Mouse (Mus musculus) liver, embryonic 13.5 days (tissue): ENCODE data around the gene Sds. TPM values are rescaled to one million over a fixed set of nuclear protein-coding genes. Genes with fewer than 3 reads are reported as not detected.

ENCODE experiments used
- ATAC-seq: fragments of 200-750 bp; cut with Nextera tagmentation; 2 replicates; pipeline ENCODE4 v1.8.0; 2017; ENCODE audit warnings: low read depth, mild to moderate bottlenecking, moderate number of reproducible peaks, moderate library complexity
- DNase-seq: peaks from one replicate; pipeline ENCODE4 v3.0.0; 2022
- H3K27ac ChIP-seq: fragments of 300-500 bp; sonication (generic); 2 replicates; pipeline ENCODE4 v1.5.1; 2015; ENCODE audit warnings: moderate library complexity, mild to moderate bottlenecking, inconsistent platforms
- H3K27me3 ChIP-seq: fragments of 300-500 bp; sonication (generic); 2 replicates; pipeline ENCODE4 v1.6.1; 2015; ENCODE audit warnings: mild to moderate bottlenecking, inconsistent platforms
- H3K36me3 ChIP-seq: fragments of 300-500 bp; sonication (generic); 2 replicates; pipeline ENCODE4 v1.6.1; 2015; ENCODE audit warnings: mild to moderate bottlenecking, inconsistent platforms
- H3K4me1 ChIP-seq: fragments of 300-500 bp; sonication (generic); replicated peaks from 2 replicates; pipeline ENCODE4 v1.6.1; 2015; ENCODE audit warnings: inconsistent platforms
- H3K4me2 ChIP-seq: fragments of 300-500 bp; sonication (generic); 2 replicates; pipeline ENCODE4 v1.6.1; 2015; ENCODE audit warnings: inconsistent platforms, mild to moderate bottlenecking, moderate library complexity
- H3K4me3 ChIP-seq: fragments of 300-500 bp; sonication (generic); replicated peaks from 2 replicates; pipeline ENCODE4 v1.5.1; 2015; ENCODE audit warnings: mild to moderate bottlenecking, inconsistent platforms
- H3K9ac ChIP-seq: fragments of 300-500 bp; sonication (generic); 2 replicates; pipeline ENCODE4 v1.6.1; 2015; ENCODE audit warnings: mild to moderate bottlenecking, inconsistent platforms
- H3K9me3 ChIP-seq: fragments of 300-500 bp; sonication (generic); replicated peaks from 2 replicates; pipeline ENCODE4 v1.6.1; 2016; ENCODE audit warnings: inconsistent platforms
- WGBS: fragments of 180-500 bp; shearing (Covaris S2); methylation state at CpG from one replicate; pipeline ENCODE4 v1.1.7; 2015; ENCODE audit not compliant: insufficient replicate concordance; 5-methylcytosine and 5-hydroxymethylcytosine counted together
- polyA plus RNA-seq: library from polyadenylated mRNA; unstranded; fragments of >200 nt; fragmentation: Nextera tagmentation; extraction: Ambion mirVana; gene quantifications from 2 replicates; pipeline ENCODE4 v1.2.1, GENCODE M21; 2015

Sds gene
- polyA plus RNA-seq, 1 experiment from 2014 or later, result not detected

GRCm38 (mm10) chr5:120505781-120506180 is 29.5 kb downstream of the Sds start:
- Histone ChIP-seq H3K4me2 (peak overlapping the region; percentile 32), H3K9ac (no peak overlapping the region), H3K27me3 (no peaks in the 10 kb centered on the region), H3K27ac (no peak overlapping the region), H3K4me3 (no peak overlapping the region), H3K4me1 (peaks cover 35% of the 10 kb centered on the region), H3K9me3 (no peaks in the 10 kb centered on the region), H3K36me3 (no peaks in the 10 kb centered on the region)
- no peak for DNase-seq
- WGBS, result 56% methylated on average over 9 of the region's 9 CpGs
- no peak for ATAC-seq

- no peak for DNase-seq
Measured at GRCm38 (mm10) chr5:120506490-120506889, 30.2 kb downstream of the Sds start.

GRCm38 (mm10) chr5:120507311-120507710 is 31.0 kb downstream of the Sds start:
- DNase-seq (no peak), ATAC-seq (no peak)
- Histone ChIP-seq H3K4me3 (no peak overlapping the region), H3K4me2 (no peak overlapping the region), H3K9me3 (no peaks in the 10 kb centered on the region), H3K9ac (no peak overlapping the region), H3K4me1 (peaks cover 41% of the 10 kb centered on the region), H3K36me3 (no peaks in the 10 kb centered on the region), H3K27me3 (peaks cover 5% of the 10 kb centered on the region; the same call in 1 of the 2 replicates), H3K27ac (no peak overlapping the region)
- WGBS, result 44% methylated on average over 4 of the region's 4 CpGs

More at GRCm38 (mm10) chr5:120506490-120506889, 30.2 kb downstream of the Sds start:
- H3K36me3 ChIP-seq, result no peaks in the 10 kb centered on the region
- no peaks in the 10 kb centered on the region for H3K27me3 ChIP-seq
- no peak overlapping the region for H3K4me3 ChIP-seq
- H3K4me1 ChIP-seq, result peaks cover 41% of the 10 kb centered on the region
- H3K9me3 ChIP-seq, result no peaks in the 10 kb centered on the region
- no peak overlapping the region for H3K9ac ChIP-seq
- ATAC-seq, result no peak
- WGBS, result 71% methylated on average over 9 of the region's 9 CpGs
- no peak overlapping the region for H3K27ac ChIP-seq
- H3K4me2 ChIP-seq, result no peak overlapping the region

- Histone ChIP-seq H3K4me2 (peak within 1 kb of the TSS; percentile 71), H3K27me3 (peaks cover 5% of the 10 kb centered on the region; the same call in 1 of the 2 replicates), H3K4me1 (peaks cover 52% of the 10 kb centered on the region), H3K9me3 (no peaks in the 10 kb centered on the region), H3K4me3 (peak within 1 kb of the TSS; percentile 59), H3K36me3 (no peaks in the 10 kb centered on the region), H3K9ac (peak within 1 kb of the TSS; percentile 59), H3K27ac (peak within 1 kb of the TSS; percentile 0; the same call in 1 of the 2 replicates)
- ATAC-seq (peak; percentile 87), DNase-seq (peak; percentile 91)
- WGBS, result under 1% methylated on average over 36 of the region's 36 CpGs
Measured at GRCm38 (mm10) chr5:120510982-120511642, 34.8 kb downstream of the Sds start, which contains the start of gene Slc8b1. TSS of gene Slc8b1 (plus strand) at chr5:120511168.

- no peak for ATAC-seq
- H3K9ac ChIP-seq, result peak overlapping the region; percentile 59
- H3K4me2 ChIP-seq, result peak overlapping the region; percentile 71
- H3K27ac ChIP-seq, result peak overlapping the region; percentile 0; the same call in 1 of the 2 replicates
- WGBS, result 7% methylated on average over 14 of the region's 14 CpGs
- peaks cover 58% of the 10 kb centered on the region for H3K4me1 ChIP-seq
- no peaks in the 10 kb centered on the region for H3K9me3 ChIP-seq
- H3K4me3 ChIP-seq, result peak overlapping the region; percentile 59
- H3K36me3 ChIP-seq, result no peaks in the 10 kb centered on the region
- peaks cover 5% of the 10 kb centered on the region; the same call in 1 of the 2 replicates for H3K27me3 ChIP-seq
- no peak for DNase-seq
Measured at GRCm38 (mm10) chr5:120511643-120512220, 35.4 kb downstream of the Sds start.

GRCm38 (mm10) chr5:120512911-120513555 is 36.7 kb downstream of the Sds start:
- no peak overlapping the region for H3K9ac ChIP-seq
- no peak for ATAC-seq

GRCm38 (mm10) chr5:120514031-120514677 is 37.8 kb downstream of the Sds start:
- Histone ChIP-seq H3K9ac (no peak overlapping the region), H3K4me1 (peaks cover 65% of the 10 kb centered on the region), H3K27me3 (peaks cover 5% of the 10 kb centered on the region; the same call in 1 of the 2 replicates), H3K4me2 (no peak overlapping the region), H3K4me3 (no peak overlapping the region), H3K9me3 (no peaks in the 10 kb centered on the region), H3K27ac (no peak overlapping the region), H3K36me3 (no peaks in the 10 kb centered on the region)
- ATAC-seq, result no peak
- DNase-seq, result no peak
- 78% methylated on average over 9 of the region's 9 CpGs for WGBS

More at GRCm38 (mm10) chr5:120512911-120513555, 36.7 kb downstream of the Sds start:
- Histone ChIP-seq H3K4me2 (0 out of 2 replicates have a peak overlapping the region, but pooled peaks have one; percentile 3), H3K9me3 (no peaks in the 10 kb centered on the region), H3K36me3 (no peaks in the 10 kb centered on the region), H3K4me3 (no peak overlapping the region), H3K27me3 (peaks cover 5% of the 10 kb centered on the region; the same call in 1 of the 2 replicates), H3K27ac (no peak overlapping the region), H3K4me1 (peaks cover 65% of the 10 kb centered on the region)
- DNase-seq, result no peak
- 65% methylated on average over 15 of the region's 15 CpGs for WGBS

GRCm38 (mm10) chr5:120514754-120515153 is 38.4 kb downstream of the Sds start:
- H3K36me3 ChIP-seq, result peaks cover 3% of the 10 kb centered on the region; the same call in 1 of the 2 replicates
- peaks cover 5% of the 10 kb centered on the region; the same call in 1 of the 2 replicates for H3K27me3 ChIP-seq
- H3K4me1 ChIP-seq, result peaks cover 65% of the 10 kb centered on the region
- H3K4me2 ChIP-seq, result no peak overlapping the region
- ATAC-seq (no peak), DNase-seq (no peak)
- WGBS, result 62% methylated on average over 4 of the region's 4 CpGs
- no peaks in the 10 kb centered on the region for H3K9me3 ChIP-seq
- H3K4me3 ChIP-seq, result no peak overlapping the region
- H3K9ac ChIP-seq, result no peak overlapping the region
- H3K27ac ChIP-seq, result no peak overlapping the region

- H3K27me3 ChIP-seq, result peaks cover 5% of the 10 kb centered on the region; the same call in 1 of the 2 replicates
- no peak overlapping the region for H3K4me3 ChIP-seq
- H3K4me2 ChIP-seq, result no peak overlapping the region
- H3K9ac ChIP-seq, result no peak overlapping the region
- peaks cover 8% of the 10 kb centered on the region; the same call in 1 of the 2 replicates for H3K36me3 ChIP-seq
- ATAC-seq (no peak), DNase-seq (no peak)
- H3K27ac ChIP-seq, result no peak overlapping the region
- peaks cover 63% of the 10 kb centered on the region for H3K4me1 ChIP-seq
- H3K9me3 ChIP-seq, result no peaks in the 10 kb centered on the region
- WGBS, result 67% methylated on average over 7 of the region's 7 CpGs
Measured at GRCm38 (mm10) chr5:120515451-120515850, 39.1 kb downstream of the Sds start.

GRCm38 (mm10) chr5:120516221-120516984 is 40.1 kb downstream of the Sds start:
- Histone ChIP-seq H3K4me1 (peaks cover 54% of the 10 kb centered on the region), H3K4me3 (no peak overlapping the region), H3K27ac (peak overlapping the region; percentile 45), H3K9me3 (no peaks in the 10 kb centered on the region), H3K9ac (no peak overlapping the region), H3K27me3 (peaks cover 5% of the 10 kb centered on the region; the same call in 1 of the 2 replicates), H3K4me2 (no peak overlapping the region), H3K36me3 (peaks cover 8% of the 10 kb centered on the region; the same call in 1 of the 2 replicates)
- DNase-seq, result no peak
- WGBS, result 59% methylated on average over 15 of the region's 15 CpGs
- ATAC-seq, result no peak
